Mouse (Mus musculus): ENCODE data around the gene Gm7347. TPM values are rescaled to one million over a fixed set of nuclear protein-coding genes. Genes with fewer than 3 reads are reported as not detected.
"Not testable (repeated sequence)": the region's sequence is repeated elsewhere in the genome, so short reads cannot be mapped to it uniquely, and the experiment has no call there.

Gene Gm7347
- polyA plus RNA-seq (2012; rRNA removed) = not detected in 2 replicates

GRCm38 (mm10) chr5:26058481-26058880, at the start of gene Gm7347:
Gm7347 (minus strand) TSS chr5:26058581.
- not testable (repeated sequence) for H3K27ac ChIP-seq (ENCODE audit: insufficient read depth, low read length); H3K4me1 ChIP-seq (ENCODE audit: control insufficient read depth, insufficient read depth, low read length)

GRCm38 (mm10) chr5:26105262-26105661, 46.9 kb upstream of the Gm7347 start, which contains the start of gene 5031410I06Rik:
5031410I06Rik (minus strand) TSS chr5:26105362.
- H3K27ac ChIP-seq (ENCODE audit: insufficient read depth, low read length); H3K4me3 ChIP-seq (ENCODE audit: insufficient read depth, low read length); H3K4me1 ChIP-seq (ENCODE audit: control insufficient read depth, insufficient read depth, low read length): not testable (repeated sequence)

More at GRCm38 (mm10) chr5:26058481-26058880, at the start of gene Gm7347:
- not testable (repeated sequence) for H3K4me3 ChIP-seq (ENCODE audit: insufficient read depth, low read length)

- H3K27ac ChIP-seq (ENCODE audit: insufficient read depth, low read length); H3K4me1 ChIP-seq (ENCODE audit: control insufficient read depth, insufficient read depth, low read length); H3K4me3 ChIP-seq (ENCODE audit: insufficient read depth, low read length): not testable (repeated sequence)
Observed at GRCm38 (mm10) chr5:26089191-26089590, 30.8 kb upstream of the Gm7347 start, which contains the start of gene Gm10471. Gm10471 (minus strand) TSS chr5:26089291.

- H3K27ac ChIP-seq (ENCODE audit: insufficient read depth, low read length); H3K4me3 ChIP-seq (ENCODE audit: insufficient read depth, low read length); H3K4me1 ChIP-seq (ENCODE audit: control insufficient read depth, insufficient read depth, low read length): not testable (repeated sequence)
Observed at GRCm38 (mm10) chr5:26079023-26079422, 20.6 kb upstream of the Gm7347 start.

GRCm38 (mm10) chr5:26070716-26071115, 12.3 kb upstream of the Gm7347 start:
- TF ChIP-seq CTCF (IDR thresholded peaks at IDR 0.05; ENCODE audit: extremely low read depth, insufficient read depth, low read length) = no peak
- no peak for TF ChIP-seq POLR2A (IDR thresholded peaks at IDR 0.05; ENCODE audit: extremely low read depth, insufficient read depth, low read length)
- Histone ChIP-seq H3K4me1 (ENCODE audit: control insufficient read depth, insufficient read depth, low read length) (no peaks in the 10 kb centered on the region), H3K27ac (ENCODE audit: insufficient read depth, low read length) (no peak overlapping the region), H3K4me3 (ENCODE audit: insufficient read depth, low read length) (no peak overlapping the region)

GRCm38 (mm10) chr5:26039458-26039857, 18.9 kb downstream of the Gm7347 start, which contains the start of gene Speer4a:
Speer4a (minus strand) TSS chr5:26039558.
- not testable (repeated sequence) for H3K4me1 ChIP-seq (ENCODE audit: control insufficient read depth, insufficient read depth, low read length); H3K4me3 ChIP-seq (ENCODE audit: insufficient read depth, low read length); H3K27ac ChIP-seq (ENCODE audit: insufficient read depth, low read length)

- not testable (repeated sequence) for H3K4me1 ChIP-seq (ENCODE audit: control insufficient read depth, insufficient read depth, low read length); H3K27ac ChIP-seq (ENCODE audit: insufficient read depth, low read length); H3K4me3 ChIP-seq (ENCODE audit: insufficient read depth, low read length)
Observed at GRCm38 (mm10) chr5:26022816-26023215, 35.6 kb downstream of the Gm7347 start, which contains the start of gene Gm5862. Gm5862 (minus strand) TSS chr5:26022916.

GRCm38 (mm10) chr5:26007697-26008096, 50.7 kb downstream of the Gm7347 start:
- not testable (repeated sequence) for H3K27ac ChIP-seq (ENCODE audit: insufficient read depth, low read length); H3K4me3 ChIP-seq (ENCODE audit: insufficient read depth, low read length); H3K4me1 ChIP-seq (ENCODE audit: control insufficient read depth, insufficient read depth, low read length)

- H3K4me3 ChIP-seq (ENCODE audit: insufficient read depth, low read length) = peak overlapping the region; percentile 4
- not testable (repeated sequence) for H3K27ac ChIP-seq (ENCODE audit: insufficient read depth, low read length); H3K4me1 ChIP-seq (ENCODE audit: control insufficient read depth, insufficient read depth, low read length)
Observed at GRCm38 (mm10) chr5:26006937-26007695, 51.3 kb downstream of the Gm7347 start.

- not testable (repeated sequence) for H3K27ac ChIP-seq (ENCODE audit: insufficient read depth, low read length); H3K4me1 ChIP-seq (ENCODE audit: control insufficient read depth, insufficient read depth, low read length)
Observed at GRCm38 (mm10) chr5:26004698-26005097, 53.7 kb downstream of the Gm7347 start, which contains the start of gene Gm1979. Gm1979 (minus strand) TSS chr5:26004798.

More at GRCm38 (mm10) chr5:26004698-26005097, 53.7 kb downstream of the Gm7347 start, which contains the start of gene Gm1979:
- not testable (repeated sequence) for H3K4me3 ChIP-seq (ENCODE audit: insufficient read depth, low read length)

Other genes with a start within 250 kb of the Gm7347 start
- not detected in 2 replicates for gene Gm21663, start 116.2 kb downstream of the Gm7347 start, polyA plus RNA-seq (2012; rRNA removed)
- not detected in 2 replicates for gene Gm21671, start 104.2 kb downstream of the Gm7347 start, polyA plus RNA-seq (2012; rRNA removed)
- gene Gm21680, start 85.9 kb downstream of the Gm7347 start, polyA plus RNA-seq (2012; rRNA removed) = not detected in 2 replicates
- gene Gm21698, start 69.9 kb downstream of the Gm7347 start, polyA plus RNA-seq (2012; rRNA removed) = not detected in 2 replicates
- not detected in 2 replicates for gene Gm1979, start 53.8 kb downstream of the Gm7347 start, polyA plus RNA-seq (2012; rRNA removed)
- not detected in 2 replicates for gene Gm5862, start 35.7 kb downstream of the Gm7347 start, polyA plus RNA-seq (2012; rRNA removed)
- gene Speer4a, start 19.0 kb downstream of the Gm7347 start, polyA plus RNA-seq (2012; rRNA removed) = 0.04 and 0.08 TPM in 2 replicates
- not detected in 2 replicates for gene Gm10471, start 30.7 kb upstream of the Gm7347 start, polyA plus RNA-seq (2012; rRNA removed)
- not detected in 2 replicates for gene 5031410I06Rik, start 46.8 kb upstream of the Gm7347 start, polyA plus RNA-seq (2012; rRNA removed)
- gene Gm10220, start 62.8 kb upstream of the Gm7347 start, polyA plus RNA-seq (2012; rRNA removed) = not detected in 2 replicates
- 0.45 and 0.58 TPM in 2 replicates for gene Gm7361, start 199.1 kb upstream of the Gm7347 start, polyA plus RNA-seq (2012; rRNA removed)

Data from cortical plate, adult 2 months (tissue).